ENCODE assay signal across 26 mouse cellular contexts in the genomic region with DNA sequence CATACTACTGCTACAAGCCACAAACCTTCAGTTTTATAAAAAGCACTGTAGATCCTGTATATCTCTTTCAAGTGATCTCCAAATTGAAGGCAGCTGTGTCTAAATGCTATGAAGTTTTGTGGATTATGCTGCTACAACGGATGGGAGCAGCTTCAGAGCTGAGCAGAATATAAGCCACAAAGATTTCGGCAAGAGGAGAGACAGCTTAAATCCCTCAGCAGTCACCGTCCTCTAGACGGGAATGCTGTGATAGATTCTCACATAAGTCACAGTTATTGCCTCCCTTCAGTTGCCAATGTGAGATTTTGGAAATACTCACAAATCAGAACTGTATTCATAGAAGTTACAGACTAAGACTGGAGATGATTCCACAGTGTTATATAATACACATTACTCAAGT.
DNase-seq lines count a peak whose midpoint lies in the region; ATAC-seq and TF ChIP-seq lines count a peak whose summit lies in the region.
"Had no signal": no experiment of that assay in that cellular context is flagged by ENCODE, and none has a peak within 500 bp of the region (broad histone marks: within the 10 kb centered on the region; RNA-seq: fewer than 3 reads in every experiment).

No protein-coding gene starts in this region.

- peak; percentile 98 for ATAC-seq in frontal cortex, adult (ENCODE audit: low TSS enrichment)
- ATAC-seq in lung, embryonic 14.5 days (ENCODE audit: insufficient read depth) = no peak
- no peak for ATAC-seq in forebrain, embryonic 12.5 days (ENCODE audit: low FRiP score)
- ATAC-seq: forebrain, embryonic 14.5 days; forebrain, postnatal 0 days had no signal

- 35% methylated on average over 4 of the region's 4 CpGs for WGBS in lung, embryonic 14.5 days
- 85% methylated on average over 4 of the region's 4 CpGs for WGBS in forebrain, embryonic 12.5 days

- no peak overlapping the region for H3K9ac ChIP-seq in lung, embryonic 14.5 days
- no peak overlapping the region for H3K9ac ChIP-seq in forebrain, embryonic 12.5 days
- H3K9ac ChIP-seq: embryonic facial prominence, embryonic 13.5 days; forebrain, postnatal 0 days; hindbrain, embryonic 12.5 days; hindbrain, embryonic 15.5 days had no signal

- DNase-seq in frontal cortex, postnatal 14 days (ENCODE audit: low spot score in 2 of 2) = no peak
- peak; percentile 6 for DNase-seq in lung, embryonic 14.5 days
- DNase-seq in lung, postnatal 4 days = no peak
- peak; percentile 48 for DNase-seq in brain, adult 2 months (ENCODE audit: low read depth, low spot score)
- DNase-seq in embryo, embryonic 9.5 days (ENCODE audit: extremely low spot score) = no peak
- DNase-seq: adrenal gland, adult 2 months; adrenal gland, postnatal 14 days; B cell, adult 2 months; cerebellum, adult 11-12 months; cerebellum, adult 8-10 months; cerebellum, postnatal 10 days; cerebellum, postnatal 36 days; embryo, embryonic 11 days; forebrain, postnatal 0 days; gastrocnemius, postnatal 14 days; heart, adult 11 months had no signal

- H3K4me2 ChIP-seq in lung, embryonic 14.5 days = no peak overlapping the region
- H3K4me2 ChIP-seq in forebrain, embryonic 12.5 days = no peak overlapping the region
- H3K4me2 ChIP-seq: embryonic facial prominence, embryonic 13.5 days; heart, embryonic 11.5 days; hindbrain, embryonic 12.5 days; hindbrain, embryonic 15.5 days had no signal

- H3K36me3 ChIP-seq in lung, embryonic 14.5 days (ENCODE audit: insufficient read depth) = no peaks in the 10 kb centered on the region
- no peaks in the 10 kb centered on the region for H3K36me3 ChIP-seq in forebrain, embryonic 12.5 days (replicated peaks)
- H3K36me3 ChIP-seq: embryonic facial prominence, embryonic 13.5 days; forebrain, embryonic 10.5 days; G1E; hindbrain, embryonic 12.5 days; hindbrain, embryonic 15.5 days had no signal

- H3K4me1 ChIP-seq in lung, embryonic 14.5 days (ENCODE audit: insufficient read depth) = no peaks in the 10 kb centered on the region
- H3K4me1 ChIP-seq in forebrain, embryonic 12.5 days = no peaks in the 10 kb centered on the region; the same call in 1 of the 2 replicates
- H3K4me1 ChIP-seq: embryonic facial prominence, embryonic 13.5 days; hindbrain, embryonic 15.5 days had no signal

- no peak overlapping the region for H3K4me3 ChIP-seq in lung, embryonic 14.5 days (ENCODE audit: low read depth, low read length)
- no peak overlapping the region for H3K4me3 ChIP-seq in forebrain, embryonic 12.5 days (replicated peaks)
- H3K4me3 ChIP-seq: embryonic facial prominence, embryonic 13.5 days; forebrain, embryonic 10.5 days; hindbrain, embryonic 12.5 days; hindbrain, embryonic 15.5 days had no signal

- TF ChIP-seq CTCF in lung, embryonic 14.5 days (IDR thresholded peaks at IDR 0.05; ENCODE audit: low read depth) = no peak

- H3K9me3 ChIP-seq in lung, embryonic 14.5 days (ENCODE audit: low read depth, low read length) = no peaks in the 10 kb centered on the region
- H3K9me3 ChIP-seq in forebrain, embryonic 12.5 days = no peaks in the 10 kb centered on the region
- H3K9me3 ChIP-seq: embryonic facial prominence, embryonic 13.5 days; forebrain, embryonic 10.5 days; G1E; hindbrain, embryonic 12.5 days; hindbrain, embryonic 15.5 days had no signal

- H3K27me3 ChIP-seq in lung, embryonic 14.5 days (ENCODE audit: insufficient read depth, low read length) = no peaks in the 10 kb centered on the region
- no peaks in the 10 kb centered on the region for H3K27me3 ChIP-seq in forebrain, embryonic 12.5 days
- H3K27me3 ChIP-seq: CH12.LX; embryonic facial prominence, embryonic 13.5 days; hindbrain, embryonic 12.5 days; hindbrain, embryonic 15.5 days had no signal

- H3K27ac ChIP-seq in lung, embryonic 14.5 days (ENCODE audit: low read depth) = no peak overlapping the region
- H3K27ac ChIP-seq in forebrain, embryonic 12.5 days = no peak overlapping the region
- H3K27ac ChIP-seq: embryonic facial prominence, embryonic 13.5 days; forebrain, embryonic 10.5 days; hindbrain, embryonic 12.5 days; hindbrain, embryonic 15.5 days had no signal

Comparison
In these comparisons a context has a peak if more than half of its experiments do, and no peak if none do; other contexts are left out.
1. DNase-seq: peak in lung, embryonic 14.5 days (single experiment) and brain, adult 2 months (single experiment); none in frontal cortex, postnatal 14 days (0 of 2), lung, postnatal 4 days (0 of 2) and embryo, embryonic 9.5 days (single experiment).